Mouse (Mus musculus) testis, adult 2 months (tissue): ENCODE measurements around the gene Sphkap. TPM values are rescaled to one million over a fixed set of nuclear protein-coding genes. Genes with fewer than 3 reads are reported as not detected.

ENCODE experiments used
- H3K27ac ChIP-seq: fragments of 200-500 bp; 2 replicates; pipeline ENCODE4 v1.5.1; 2012; ENCODE audit warnings: low read depth, low read length; ENCODE audit not compliant: control insufficient read depth, insufficient read depth
- H3K27me3 ChIP-seq: fragments of 200-500 bp; 2 replicates; pipeline ENCODE4 v1.6.1; 2012; ENCODE audit warnings: mild to moderate bottlenecking, low read length, moderate library complexity; ENCODE audit not compliant: control insufficient read depth, insufficient read depth
- H3K36me3 ChIP-seq: fragments of 200-500 bp; 2 replicates; pipeline ENCODE4 v1.6.1; 2012; ENCODE audit warnings: mild to moderate bottlenecking, low read length; ENCODE audit not compliant: control insufficient read depth, insufficient read depth
- H3K4me1 ChIP-seq: fragments of 200-500 bp; 2 replicates; pipeline ENCODE4 v1.6.1; 2012; ENCODE audit warnings: low read length; ENCODE audit not compliant: control insufficient read depth, insufficient read depth
- H3K4me3 ChIP-seq: fragments of 200-500 bp; 2 replicates; pipeline ENCODE4 v1.5.1; 2012; ENCODE audit warnings: low read depth, mild to moderate bottlenecking, low read length, moderate library complexity, mixed read lengths; ENCODE audit not compliant: control insufficient read depth
- CTCF ChIP-seq: fragments of 200-500 bp; IDR thresholded peaks from 2 replicates; pipeline ENCODE4 v1.5.1; 2012; ENCODE audit warnings: low read depth, mild to moderate bottlenecking, inconsistent platforms, low read length, moderate library complexity; ENCODE audit not compliant: control insufficient read depth, insufficient read depth, insufficient replicate concordance
- POLR2A ChIP-seq: fragments of 200-500 bp; IDR thresholded peaks from 2 replicates; pipeline ENCODE4 v1.6.1; 2012; ENCODE audit warnings: low read depth, mild to moderate bottlenecking, inconsistent platforms, low read length, moderate library complexity; ENCODE audit not compliant: control insufficient read depth
- polyA plus RNA-seq: library from polyadenylated mRNA; depleted of rRNA; stranded (reverse); fragments of >200 nt; gene quantifications from 2 replicates; pipeline ENCODE4 v1.2.3, GENCODE M21; 2012

Sphkap gene
- polyA plus RNA-seq, 1 experiment = 16.1 TPM

- no peak for TF ChIP-seq CTCF
- TF ChIP-seq POLR2A = no peak
- no peaks in the 10 kb centered on the region for H3K4me1 ChIP-seq
- H3K27ac ChIP-seq = no peak overlapping the region
- H3K36me3 ChIP-seq = no peaks in the 10 kb centered on the region
- H3K4me3 ChIP-seq = no peak overlapping the region
- no peaks in the 10 kb centered on the region for H3K27me3 ChIP-seq
These were observed 6.9 kb downstream of the Sphkap start for GRCm38 (mm10) chr1:83401079-83401478.

- Histone ChIP-seq H3K36me3 (no peaks in the 10 kb centered on the region), H3K4me1 (no peaks in the 10 kb centered on the region), H3K4me3 (no peak overlapping the region), H3K27ac (no peak overlapping the region), H3K27me3 (no peaks in the 10 kb centered on the region)
- no peak for TF ChIP-seq CTCF
- no peak for TF ChIP-seq POLR2A
These were observed 11.7 kb downstream of the Sphkap start for GRCm38 (mm10) chr1:83396284-83396683.

GRCm38 (mm10) chr1:83395559-83395958 is 12.4 kb downstream of the Sphkap start:
- H3K27me3 ChIP-seq = no peaks in the 10 kb centered on the region
- TF ChIP-seq POLR2A (no peak), CTCF (no peak)
- H3K27ac ChIP-seq = no peak overlapping the region
- H3K4me3 ChIP-seq = no peak overlapping the region
- no peaks in the 10 kb centered on the region for H3K36me3 ChIP-seq
- no peaks in the 10 kb centered on the region for H3K4me1 ChIP-seq

- no peaks in the 10 kb centered on the region for H3K4me1 ChIP-seq
- TF ChIP-seq POLR2A = no peak
- TF ChIP-seq CTCF = no peak
- no peaks in the 10 kb centered on the region for H3K27me3 ChIP-seq
- no peaks in the 10 kb centered on the region for H3K36me3 ChIP-seq
- H3K27ac ChIP-seq = no peak overlapping the region
- H3K4me3 ChIP-seq = no peak overlapping the region
These were observed 18.6 kb downstream of the Sphkap start for GRCm38 (mm10) chr1:83389419-83389818.

- no peaks in the 10 kb centered on the region for H3K36me3 ChIP-seq
- no peaks in the 10 kb centered on the region for H3K4me1 ChIP-seq
- no peak overlapping the region for H3K4me3 ChIP-seq
- no peak overlapping the region for H3K27ac ChIP-seq
- no peaks in the 10 kb centered on the region for H3K27me3 ChIP-seq
- TF ChIP-seq POLR2A (no peak), CTCF (no peak)
These were observed 30.6 kb downstream of the Sphkap start for GRCm38 (mm10) chr1:83377404-83377803.

GRCm38 (mm10) chr1:83366456-83366855 is 41.5 kb downstream of the Sphkap start:
- H3K36me3 ChIP-seq = no peaks in the 10 kb centered on the region
- no peak overlapping the region for H3K27ac ChIP-seq
- no peak overlapping the region for H3K4me3 ChIP-seq
- no peaks in the 10 kb centered on the region for H3K27me3 ChIP-seq
- no peaks in the 10 kb centered on the region for H3K4me1 ChIP-seq
- TF ChIP-seq CTCF (no peak), POLR2A (no peak)

- Histone ChIP-seq H3K27ac (no peak overlapping the region), H3K4me3 (no peak overlapping the region), H3K27me3 (no peaks in the 10 kb centered on the region), H3K36me3 (no peaks in the 10 kb centered on the region), H3K4me1 (no peaks in the 10 kb centered on the region)
- TF ChIP-seq CTCF (no peak), POLR2A (no peak)
These were observed 45.8 kb downstream of the Sphkap start for GRCm38 (mm10) chr1:83362168-83362567.

GRCm38 (mm10) chr1:83346453-83346852 is 61.5 kb downstream of the Sphkap start:
- Histone ChIP-seq H3K36me3 (no peaks in the 10 kb centered on the region), H3K4me3 (no peak overlapping the region), H3K27me3 (no peaks in the 10 kb centered on the region), H3K27ac (no peak overlapping the region), H3K4me1 (no peaks in the 10 kb centered on the region)
- TF ChIP-seq POLR2A = no peak
- TF ChIP-seq CTCF = no peak
